Mouse (Mus musculus): ENCODE measurements around the gene Abhd10. TPM values are rescaled to one million over a fixed set of nuclear protein-coding genes. Genes with fewer than 3 reads are reported as not detected.

The Abhd10 gene
- total and polyA plus RNA-seq, 3 experiments: 11.5 to 17.1 (median 15.8) TPM

DNA sequence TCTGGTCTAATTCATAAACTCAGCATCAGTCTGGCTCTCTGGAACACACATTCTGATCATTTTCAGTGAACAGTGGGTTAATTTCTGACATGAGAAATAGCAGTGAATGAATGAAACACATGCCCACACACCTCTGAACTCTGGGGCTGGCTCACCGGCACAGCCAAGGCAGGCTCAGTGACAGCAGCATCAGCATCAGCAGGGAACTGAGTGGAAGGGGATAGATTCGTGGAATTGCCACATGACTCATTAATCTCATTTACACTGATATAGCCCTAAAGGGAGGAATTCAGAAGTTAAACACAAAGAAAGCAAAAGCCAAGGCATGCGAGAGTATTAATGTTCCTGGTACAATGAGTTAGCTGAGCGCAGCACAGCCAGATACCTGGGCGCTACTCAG lies 32.1 kb upstream of the Abhd10 start:
- intact Hi-C loops (cut with DNase I): no loop called here
- Histone ChIP-seq H3K4me3 (no peak overlapping the region), H3K9ac (ENCODE audit: low read depth, low read length) (no peak overlapping the region), H3K4me1 (ENCODE audit: control insufficient read depth, insufficient read depth, low read length) (no peaks in the 10 kb centered on the region; the same call in 1 of the 2 replicates), H3K27me3 (ENCODE audit: control insufficient read depth, insufficient read depth, low read length) (no peaks in the 10 kb centered on the region), H3K27ac (no peak overlapping the region), H3K79me2 (replicated peaks; ENCODE audit: control insufficient read depth, insufficient read depth, low read length) (no peaks in the 10 kb centered on the region), H3K36me3 (ENCODE audit: control insufficient read depth, insufficient read depth, low read length) (peaks cover 7% of the 10 kb centered on the region)
- 88% methylated on average over 5 of the region's 5 CpGs for WGBS
- TF ChIP-seq POLR2A (IDR thresholded peaks at IDR 0.05; ENCODE audit: insufficient read depth, low read depth, low read length) (no peak), CTCF (IDR thresholded peaks at IDR 0.05) (no peak), EP300 (IDR thresholded peaks at IDR 0.05; ENCODE audit: insufficient read depth, low read depth, low read length) (no peak)
- DNase-seq: no peak

DNA sequence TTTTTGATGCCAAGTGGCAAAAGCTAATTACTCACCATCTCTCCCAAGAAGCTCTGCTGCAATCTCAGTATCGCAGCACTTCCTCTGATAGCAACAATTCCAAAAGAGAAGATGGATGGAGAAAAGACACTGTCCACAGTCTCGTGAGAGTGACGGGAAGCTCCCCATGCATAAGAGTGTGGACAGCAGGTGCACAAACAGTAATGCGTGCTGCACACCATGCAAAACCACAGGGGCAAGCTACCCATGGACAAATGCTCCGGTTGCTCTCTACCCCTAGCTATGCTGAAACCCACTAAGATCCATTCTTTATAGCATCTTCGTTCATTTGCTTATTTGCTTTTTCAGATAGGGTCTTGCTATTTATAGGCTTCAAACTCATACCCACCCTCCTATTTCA lies 28.2 kb upstream of the Abhd10 start:
- Histone ChIP-seq H3K79me2 (replicated peaks; ENCODE audit: control insufficient read depth, insufficient read depth, low read length) (no peaks in the 10 kb centered on the region), H3K36me3 (ENCODE audit: control insufficient read depth, insufficient read depth, low read length) (peaks cover 5% of the 10 kb centered on the region), H3K4me3 (no peak overlapping the region), H3K9ac (ENCODE audit: low read depth, low read length) (no peak overlapping the region), H3K4me1 (ENCODE audit: control insufficient read depth, insufficient read depth, low read length) (peaks cover 1% of the 10 kb centered on the region), H3K27me3 (ENCODE audit: control insufficient read depth, insufficient read depth, low read length) (no peaks in the 10 kb centered on the region), H3K27ac (no peak overlapping the region)
- WGBS: 85% methylated on average over 6 of the region's 6 CpGs
- no peak for TF ChIP-seq POLR2A (IDR thresholded peaks at IDR 0.05; ENCODE audit: insufficient read depth, low read depth, low read length)
- TF ChIP-seq CTCF (IDR thresholded peaks at IDR 0.05): no peak
- no peak for TF ChIP-seq EP300 (IDR thresholded peaks at IDR 0.05; ENCODE audit: insufficient read depth, low read depth, low read length)
- DNase-seq: no peak
- intact Hi-C loops (cut with DNase I): no loop called here

DNA sequence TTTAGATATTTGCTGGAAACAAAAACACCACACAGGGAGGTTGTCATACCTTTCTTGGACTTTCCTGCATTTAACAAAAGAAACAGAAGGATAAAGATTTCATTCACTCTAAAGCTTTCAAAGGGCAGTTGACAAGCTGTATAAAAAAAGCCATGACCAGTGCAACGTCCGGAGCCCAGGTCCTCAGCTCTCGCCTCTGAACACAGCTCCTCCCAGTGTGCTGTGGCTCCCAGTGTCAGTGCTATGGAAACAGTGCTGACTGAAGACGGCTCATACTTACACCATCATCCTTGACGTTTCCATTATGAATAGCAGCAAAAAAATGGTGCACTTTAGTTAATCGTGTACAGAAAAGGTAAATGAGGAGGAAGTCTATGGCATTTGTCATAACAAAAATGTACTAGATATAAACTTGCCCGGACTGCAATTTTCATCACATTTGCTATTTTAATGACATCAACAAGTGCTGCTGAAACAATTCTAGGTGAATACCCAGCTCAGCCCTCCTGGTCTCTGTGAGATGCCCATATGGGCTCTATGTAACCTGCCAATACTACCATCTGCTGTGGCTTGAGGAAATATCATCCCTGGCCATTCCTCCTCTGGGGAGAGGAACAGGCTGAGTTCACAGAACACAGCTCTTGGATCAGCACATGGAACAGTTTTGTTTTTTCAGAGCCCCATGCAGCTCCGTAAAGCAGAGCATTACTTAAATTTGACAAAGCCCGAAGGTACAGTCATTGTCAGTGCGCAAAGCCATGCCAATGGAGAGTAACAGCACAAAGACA lies 25.3 kb upstream of the Abhd10 start:
- DNase-seq: no peak
- WGBS: 46% methylated on average over 10 of the region's 10 CpGs
- Histone ChIP-seq H3K4me3 (no peak overlapping the region), H3K4me1 (ENCODE audit: control insufficient read depth, insufficient read depth, low read length) (peaks cover 3% of the 10 kb centered on the region), H3K36me3 (ENCODE audit: control insufficient read depth, insufficient read depth, low read length) (peaks cover 11% of the 10 kb centered on the region), H3K9ac (ENCODE audit: low read depth, low read length) (no peak overlapping the region), H3K27me3 (ENCODE audit: control insufficient read depth, insufficient read depth, low read length) (no peaks in the 10 kb centered on the region), H3K27ac (peak overlapping the region; percentile 32), H3K79me2 (replicated peaks; ENCODE audit: control insufficient read depth, insufficient read depth, low read length) (no peaks in the 10 kb centered on the region)
- TF ChIP-seq POLR2A (IDR thresholded peaks at IDR 0.05; ENCODE audit: insufficient read depth, low read depth, low read length) (no peak), CTCF (IDR thresholded peaks at IDR 0.05) (no peak), EP300 (IDR thresholded peaks at IDR 0.05; ENCODE audit: insufficient read depth, low read depth, low read length) (no peak)
- intact Hi-C loops (cut with DNase I): no loop called here

DNA sequence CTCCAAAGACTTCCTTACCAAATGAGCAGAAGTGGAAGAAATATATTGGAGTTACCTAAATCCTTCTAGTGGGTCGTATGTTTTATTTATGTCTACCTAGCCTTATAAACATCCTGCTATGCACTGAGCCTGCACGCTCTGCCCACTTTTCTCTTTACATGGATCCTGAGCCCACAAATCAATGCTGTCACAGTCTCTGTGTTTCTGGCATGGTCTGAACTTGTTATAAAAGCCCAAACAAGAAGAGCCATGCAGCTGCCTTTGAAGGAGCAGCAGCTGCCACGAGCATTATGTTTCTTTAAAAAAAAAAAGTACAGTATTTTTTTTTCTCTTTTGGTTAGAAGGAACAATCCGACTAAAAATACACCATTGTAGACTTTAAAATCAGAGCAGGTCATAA lies 24.7 kb upstream of the Abhd10 start:
- Histone ChIP-seq H3K27ac (no peak overlapping the region; the same call in 1 of the 2 replicates), H3K4me3 (no peak overlapping the region), H3K4me1 (ENCODE audit: control insufficient read depth, insufficient read depth, low read length) (peaks cover 3% of the 10 kb centered on the region), H3K9ac (ENCODE audit: low read depth, low read length) (no peak overlapping the region), H3K36me3 (ENCODE audit: control insufficient read depth, insufficient read depth, low read length) (peaks cover 11% of the 10 kb centered on the region), H3K27me3 (ENCODE audit: control insufficient read depth, insufficient read depth, low read length) (no peaks in the 10 kb centered on the region), H3K79me2 (replicated peaks; ENCODE audit: control insufficient read depth, insufficient read depth, low read length) (no peaks in the 10 kb centered on the region)
- TF ChIP-seq CTCF (IDR thresholded peaks at IDR 0.05) (no peak), EP300 (IDR thresholded peaks at IDR 0.05; ENCODE audit: insufficient read depth, low read depth, low read length) (no peak), POLR2A (IDR thresholded peaks at IDR 0.05; ENCODE audit: insufficient read depth, low read depth, low read length) (no peak)
- 47% methylated on average over 4 of the region's 4 CpGs for WGBS
- DNase-seq: no peak
- intact Hi-C loops (cut with DNase I): no loop called here

DNA sequence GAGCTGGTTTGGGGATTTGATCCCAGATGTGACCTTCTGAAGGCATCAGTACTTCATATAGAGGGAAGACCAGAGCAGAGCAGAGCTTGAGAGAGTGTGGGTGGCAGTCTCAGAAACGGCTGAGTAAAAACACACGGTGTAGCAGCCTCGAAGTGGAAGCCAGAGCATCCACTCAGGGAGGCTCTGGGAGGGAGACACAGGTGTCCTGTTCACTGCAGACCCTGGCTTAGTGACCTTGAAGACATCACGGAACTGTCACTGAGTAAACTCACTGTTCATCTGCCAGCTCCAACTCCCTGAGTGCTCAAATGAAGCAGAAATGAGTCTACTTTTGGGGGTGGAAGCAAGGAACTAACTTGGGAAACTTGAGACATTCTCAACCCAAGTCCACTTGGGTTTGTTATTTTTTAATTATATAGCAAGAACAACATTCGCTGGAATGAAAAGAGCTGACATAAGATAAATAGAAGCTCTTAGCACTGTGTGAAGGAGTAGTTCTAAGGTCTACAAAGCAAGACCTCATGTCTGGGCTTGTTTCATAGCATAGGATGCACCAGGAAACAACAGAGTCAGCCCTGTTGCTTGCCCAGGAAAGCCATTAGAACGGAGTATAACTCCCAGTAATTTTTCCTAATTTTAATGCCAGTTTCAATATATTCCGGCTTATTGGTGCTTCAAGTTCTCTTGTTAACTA lies 23.2 kb upstream of the Abhd10 start:
- Histone ChIP-seq H3K27me3 (ENCODE audit: control insufficient read depth, insufficient read depth, low read length) (no peaks in the 10 kb centered on the region), H3K4me1 (ENCODE audit: control insufficient read depth, insufficient read depth, low read length) (peaks cover 3% of the 10 kb centered on the region), H3K79me2 (replicated peaks; ENCODE audit: control insufficient read depth, insufficient read depth, low read length) (no peaks in the 10 kb centered on the region), H3K27ac (no peak overlapping the region), H3K9ac (ENCODE audit: low read depth, low read length) (no peak overlapping the region), H3K36me3 (ENCODE audit: control insufficient read depth, insufficient read depth, low read length) (peaks cover 15% of the 10 kb centered on the region), H3K4me3 (no peak overlapping the region)
- intact Hi-C loops (cut with DNase I): no loop called here
- TF ChIP-seq POLR2A (IDR thresholded peaks at IDR 0.05; ENCODE audit: insufficient read depth, low read depth, low read length): no peak
- TF ChIP-seq CTCF (IDR thresholded peaks at IDR 0.05): no peak
- TF ChIP-seq EP300 (IDR thresholded peaks at IDR 0.05; ENCODE audit: insufficient read depth, low read depth, low read length): no peak
- DNase-seq: no peak
- WGBS: 79% methylated on average over 7 of the region's 7 CpGs

DNA sequence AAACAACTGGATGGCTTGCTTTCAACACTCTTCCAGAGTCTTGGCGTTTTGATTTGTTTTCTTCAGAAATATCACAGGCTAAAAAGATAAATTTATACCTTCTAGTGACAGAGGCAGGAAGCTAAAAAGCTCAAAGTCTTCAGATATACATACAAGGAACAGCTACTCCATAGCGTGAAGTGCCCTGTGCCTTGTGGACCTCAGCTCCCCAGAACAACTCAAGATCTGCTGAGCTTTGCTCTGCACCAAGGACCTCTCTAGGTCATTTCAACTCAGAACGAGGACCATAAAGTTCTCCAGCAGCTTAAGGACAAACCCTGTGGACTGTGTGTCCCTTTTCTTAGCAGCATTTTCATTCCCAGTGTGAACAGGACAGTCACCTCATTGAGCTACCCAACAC lies 22.3 kb upstream of the Abhd10 start:
- intact Hi-C loops (cut with DNase I): no loop called here
- Histone ChIP-seq H3K4me3 (no peak overlapping the region), H3K79me2 (replicated peaks; ENCODE audit: control insufficient read depth, insufficient read depth, low read length) (no peaks in the 10 kb centered on the region), H3K4me1 (ENCODE audit: control insufficient read depth, insufficient read depth, low read length) (peaks cover 4% of the 10 kb centered on the region), H3K27ac (no peak overlapping the region), H3K27me3 (ENCODE audit: control insufficient read depth, insufficient read depth, low read length) (no peaks in the 10 kb centered on the region), H3K9ac (ENCODE audit: low read depth, low read length) (no peak overlapping the region), H3K36me3 (ENCODE audit: control insufficient read depth, insufficient read depth, low read length) (peaks cover 18% of the 10 kb centered on the region)
- no peak for DNase-seq
- TF ChIP-seq EP300 (IDR thresholded peaks at IDR 0.05; ENCODE audit: insufficient read depth, low read depth, low read length): no peak
- no peak for TF ChIP-seq CTCF (IDR thresholded peaks at IDR 0.05)
- TF ChIP-seq POLR2A (IDR thresholded peaks at IDR 0.05; ENCODE audit: insufficient read depth, low read depth, low read length): no peak
- 62% methylated on average over 3 of the region's 3 CpGs for WGBS

Data from heart, adult 2 months (tissue).